Mouse (Mus musculus): ENCODE measurements around the gene Xlr3b. TPM values are rescaled to one million over a fixed set of nuclear protein-coding genes. Genes with fewer than 3 reads are reported as not detected.

Gene Xlr3b
- polyA plus RNA-seq (2014; fragmentation: Illumina TruSeq; extraction: RNeasy Lipid Tissue Mini Kit (QIAGEN cat#74804); ENCODE audit: low read depth, low replicate concordance), result 3.6 TPM

GRCm38 (mm10) chrX:73191934-73192333, at the start of gene Xlr3b:
Xlr3b (plus strand) TSS chrX:73192207.

GRCm38 (mm10) chrX:73148496-73148895, 43.5 kb upstream of the Xlr3b start, which contains the start of gene Xlr5b:
Xlr5b (plus strand) TSS chrX:73148796.

GRCm38 (mm10) chrX:73149350-73149749, 42.7 kb upstream of the Xlr3b start, which contains the start of gene DXBay18:
DXBay18 (minus strand) TSS chrX:73149450.

GRCm38 (mm10) chrX:73176889-73177288, 15.1 kb upstream of the Xlr3b start, which contains the start of gene Spin2d:
Spin2d (minus strand) TSS chrX:73176989.

GRCm38 (mm10) chrX:73213819-73214564, 22.0 kb downstream of the Xlr3b start, which contains the start of gene Xlr4b:
Xlr4b (plus strand) TSS chrX:73214333.

GRCm38 (mm10) chrX:73227914-73228605, 36.1 kb downstream of the Xlr3b start, which contains the start of gene F8a:
F8a (plus strand) TSS chrX:73228291.

GRCm38 (mm10) chrX:73242821-73243325, 50.9 kb downstream of the Xlr3b start, which contains the start of gene Xlr4c:
Xlr4c (minus strand) TSS chrX:73243130.

Other genes starting within 250 kb of the Xlr3b start
- 15.4 TPM for gene Zfp185, start 204.9 kb upstream of the Xlr3b start, polyA plus RNA-seq (2014; fragmentation: Illumina TruSeq; extraction: RNeasy Lipid Tissue Mini Kit (QIAGEN cat#74804); ENCODE audit: low read depth, low replicate concordance)
- 1.9 TPM for gene Pnma5, start 155.1 kb upstream of the Xlr3b start, polyA plus RNA-seq (2014; fragmentation: Illumina TruSeq; extraction: RNeasy Lipid Tissue Mini Kit (QIAGEN cat#74804); ENCODE audit: low read depth, low replicate concordance)
- gene Pnma3, start 127.4 kb upstream of the Xlr3b start, polyA plus RNA-seq (2014; fragmentation: Illumina TruSeq; extraction: RNeasy Lipid Tissue Mini Kit (QIAGEN cat#74804); ENCODE audit: low read depth, low replicate concordance), result 0.11 TPM
- 14.1 TPM for gene Xlr4a, start 109.7 kb upstream of the Xlr3b start, polyA plus RNA-seq (2014; fragmentation: Illumina TruSeq; extraction: RNeasy Lipid Tissue Mini Kit (QIAGEN cat#74804); ENCODE audit: low read depth, low replicate concordance)
- 2.9 TPM for gene Xlr3a, start 95.1 kb upstream of the Xlr3b start, polyA plus RNA-seq (2014; fragmentation: Illumina TruSeq; extraction: RNeasy Lipid Tissue Mini Kit (QIAGEN cat#74804); ENCODE audit: low read depth, low replicate concordance)
- not detected for gene Gm14685, start 75.2 kb upstream of the Xlr3b start, polyA plus RNA-seq (2014; fragmentation: Illumina TruSeq; extraction: RNeasy Lipid Tissue Mini Kit (QIAGEN cat#74804); ENCODE audit: low read depth, low replicate concordance)
- 11.0 TPM for gene Xlr5b, start 43.4 kb upstream of the Xlr3b start, polyA plus RNA-seq (2014; fragmentation: Illumina TruSeq; extraction: RNeasy Lipid Tissue Mini Kit (QIAGEN cat#74804); ENCODE audit: low read depth, low replicate concordance)
- gene DXBay18, start 42.8 kb upstream of the Xlr3b start, polyA plus RNA-seq (2014; fragmentation: Illumina TruSeq; extraction: RNeasy Lipid Tissue Mini Kit (QIAGEN cat#74804); ENCODE audit: low read depth, low replicate concordance), result 0.21 TPM
- gene Spin2d, start 15.2 kb upstream of the Xlr3b start, polyA plus RNA-seq (2014; fragmentation: Illumina TruSeq; extraction: RNeasy Lipid Tissue Mini Kit (QIAGEN cat#74804); ENCODE audit: low read depth, low replicate concordance), result 0.87 TPM
- gene Xlr4b, start 22.1 kb downstream of the Xlr3b start, polyA plus RNA-seq (2014; fragmentation: Illumina TruSeq; extraction: RNeasy Lipid Tissue Mini Kit (QIAGEN cat#74804); ENCODE audit: low read depth, low replicate concordance), result 10.5 TPM
- gene F8a, start 36.1 kb downstream of the Xlr3b start, polyA plus RNA-seq (2014; fragmentation: Illumina TruSeq; extraction: RNeasy Lipid Tissue Mini Kit (QIAGEN cat#74804); ENCODE audit: low read depth, low replicate concordance), result 1.8 TPM
- gene Xlr4c, start 50.9 kb downstream of the Xlr3b start, polyA plus RNA-seq (2014; fragmentation: Illumina TruSeq; extraction: RNeasy Lipid Tissue Mini Kit (QIAGEN cat#74804); ENCODE audit: low read depth, low replicate concordance), result 12.6 TPM
- 7.0 TPM for gene Xlr3c, start 73.2 kb downstream of the Xlr3b start, polyA plus RNA-seq (2014; fragmentation: Illumina TruSeq; extraction: RNeasy Lipid Tissue Mini Kit (QIAGEN cat#74804); ENCODE audit: low read depth, low replicate concordance)
- gene Xlr5a, start 100.8 kb downstream of the Xlr3b start, polyA plus RNA-seq (2014; fragmentation: Illumina TruSeq; extraction: RNeasy Lipid Tissue Mini Kit (QIAGEN cat#74804); ENCODE audit: low read depth, low replicate concordance), result 10.8 TPM
- gene Xlr5c, start 100.8 kb downstream of the Xlr3b start, polyA plus RNA-seq (2014; fragmentation: Illumina TruSeq; extraction: RNeasy Lipid Tissue Mini Kit (QIAGEN cat#74804); ENCODE audit: low read depth, low replicate concordance), result 11.1 TPM
- not detected for gene Gm45015, start 144.6 kb downstream of the Xlr3b start, polyA plus RNA-seq (2014; fragmentation: Illumina TruSeq; extraction: RNeasy Lipid Tissue Mini Kit (QIAGEN cat#74804); ENCODE audit: low read depth, low replicate concordance)
- gene Zfp275, start 150.4 kb downstream of the Xlr3b start, polyA plus RNA-seq (2014; fragmentation: Illumina TruSeq; extraction: RNeasy Lipid Tissue Mini Kit (QIAGEN cat#74804); ENCODE audit: low read depth, low replicate concordance), result 12.5 TPM
- 0.17 TPM for gene Gm18336, start 206.5 kb downstream of the Xlr3b start, polyA plus RNA-seq (2014; fragmentation: Illumina TruSeq; extraction: RNeasy Lipid Tissue Mini Kit (QIAGEN cat#74804); ENCODE audit: low read depth, low replicate concordance)
- gene Zfp92, start 218.9 kb downstream of the Xlr3b start, polyA plus RNA-seq (2014; fragmentation: Illumina TruSeq; extraction: RNeasy Lipid Tissue Mini Kit (QIAGEN cat#74804); ENCODE audit: low read depth, low replicate concordance), result 0.18 TPM
- gene Trex2, start 243.1 kb downstream of the Xlr3b start, polyA plus RNA-seq (2014; fragmentation: Illumina TruSeq; extraction: RNeasy Lipid Tissue Mini Kit (QIAGEN cat#74804); ENCODE audit: low read depth, low replicate concordance), result not detected